Mouse (Mus musculus) layer of hippocampus, adult 9-10 months (tissue): Measurements from ENCODE around the gene Wfdc11.
"Not testable (repeated sequence)": the region's sequence is repeated elsewhere in the genome, so short reads cannot be mapped to it uniquely, and the experiment has no call there.

Experiments used
- DNase-seq: peaks from one replicate; pipeline ENCODE4 v3.0.0; 2022; ENCODE audit warnings: low spot score

The Wfdc11 gene

GRCm38 (mm10) chr2:164673987-164674386 lies at the start of gene Wfdc11:
Gene Wfdc11, minus strand, starts transcription at chr2:164674087.
- DNase-seq: no peak

GRCm38 (mm10) chr2:164723276-164723675 lies 49.4 kb upstream of the Wfdc11 start:
- no peak for DNase-seq

GRCm38 (mm10) chr2:164716194-164716786 lies 42.4 kb upstream of the Wfdc11 start:
- not testable (repeated sequence) for DNase-seq

GRCm38 (mm10) chr2:164715005-164715404 lies 41.1 kb upstream of the Wfdc11 start, which contains the start of gene Spint5:
Gene Spint5, plus strand, starts transcription at chr2:164715305.
- no peak for DNase-seq

- DNase-seq: no peak
Measured at GRCm38 (mm10) chr2:164705991-164706390, 32.1 kb upstream of the Wfdc11 start.

GRCm38 (mm10) chr2:164705328-164705727 lies 31.4 kb upstream of the Wfdc11 start:
- no peak for DNase-seq

GRCm38 (mm10) chr2:164704235-164704634 lies 30.3 kb upstream of the Wfdc11 start:
- DNase-seq: no peak

- DNase-seq: no peak
Measured at GRCm38 (mm10) chr2:164701761-164702160, 27.9 kb upstream of the Wfdc11 start.

- DNase-seq: no peak
Measured at GRCm38 (mm10) chr2:164700959-164701358, 27.1 kb upstream of the Wfdc11 start.

- no peak for DNase-seq
Measured at GRCm38 (mm10) chr2:164698201-164698600, 24.3 kb upstream of the Wfdc11 start, which contains the start of gene Spint4. Gene Spint4, plus strand, starts transcription at chr2:164698501.

- no peak for DNase-seq
Measured at GRCm38 (mm10) chr2:164684807-164685206, 10.9 kb upstream of the Wfdc11 start, which contains the start of gene Wfdc13. Gene Wfdc13, plus strand, starts transcription at chr2:164685107.

GRCm38 (mm10) chr2:164679906-164680305 lies 6.0 kb upstream of the Wfdc11 start:
- DNase-seq: no peak

GRCm38 (mm10) chr2:164678848-164679625 lies 5.2 kb upstream of the Wfdc11 start:
- DNase-seq: peak; percentile 38

- no peak for DNase-seq
Measured at GRCm38 (mm10) chr2:164676916-164677685, 3.2 kb upstream of the Wfdc11 start.

GRCm38 (mm10) chr2:164676103-164676502 lies 2.2 kb upstream of the Wfdc11 start:
- no peak for DNase-seq

GRCm38 (mm10) chr2:164670938-164671337 lies 2.9 kb downstream of the Wfdc11 start:
- DNase-seq: no peak

GRCm38 (mm10) chr2:164670261-164670660 lies 3.6 kb downstream of the Wfdc11 start:
- no peak for DNase-seq

- no peak for DNase-seq
Measured at GRCm38 (mm10) chr2:164664851-164665250, 9.0 kb downstream of the Wfdc11 start.

- DNase-seq: no peak
Measured at GRCm38 (mm10) chr2:164656483-164656882, 17.4 kb downstream of the Wfdc11 start, which contains the start of gene Wfdc9. Gene Wfdc9, minus strand, starts transcription at chr2:164656583.

- DNase-seq: no peak
Measured at GRCm38 (mm10) chr2:164655858-164656257, 18.0 kb downstream of the Wfdc11 start, which contains the start of gene Wfdc10. Gene Wfdc10, plus strand, starts transcription at chr2:164656046.

GRCm38 (mm10) chr2:164641881-164642673 lies 31.8 kb downstream of the Wfdc11 start:
- no peak for DNase-seq

- no peak for DNase-seq
Measured at GRCm38 (mm10) chr2:164641129-164641528, 32.8 kb downstream of the Wfdc11 start.
